Mouse (Mus musculus): ENCODE data around the gene Adgrg1.

Gene Adgrg1

GRCm38 (mm10) chr8:94974467-94975165 is at the start of gene Adgrg1:
TSS of gene Adgrg1 (plus strand) at chr8:94974751.
- DNase-seq (ENCODE audit: low spot score) = no peak

DNA sequence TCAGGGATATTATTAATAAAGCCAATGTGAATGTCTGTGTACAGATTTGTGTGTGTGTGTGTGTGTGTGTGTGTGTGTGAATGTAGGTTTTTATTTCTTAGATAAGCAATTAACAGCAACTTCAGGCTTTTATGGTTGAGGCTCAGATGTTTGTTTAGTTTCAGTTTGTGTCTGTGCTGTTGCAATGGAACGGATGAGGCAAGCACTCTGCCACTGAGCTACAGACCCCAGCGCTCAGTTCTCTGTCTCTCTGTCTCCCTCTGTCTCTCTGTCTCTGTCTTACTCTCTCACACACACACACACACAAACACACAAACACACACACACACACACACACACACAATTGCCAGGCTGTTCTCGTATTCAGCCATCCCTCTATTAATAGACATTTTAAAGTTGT is 46.3 kb upstream of the Adgrg1 start:
- DNase-seq (ENCODE audit: low spot score) = no peak

DNA sequence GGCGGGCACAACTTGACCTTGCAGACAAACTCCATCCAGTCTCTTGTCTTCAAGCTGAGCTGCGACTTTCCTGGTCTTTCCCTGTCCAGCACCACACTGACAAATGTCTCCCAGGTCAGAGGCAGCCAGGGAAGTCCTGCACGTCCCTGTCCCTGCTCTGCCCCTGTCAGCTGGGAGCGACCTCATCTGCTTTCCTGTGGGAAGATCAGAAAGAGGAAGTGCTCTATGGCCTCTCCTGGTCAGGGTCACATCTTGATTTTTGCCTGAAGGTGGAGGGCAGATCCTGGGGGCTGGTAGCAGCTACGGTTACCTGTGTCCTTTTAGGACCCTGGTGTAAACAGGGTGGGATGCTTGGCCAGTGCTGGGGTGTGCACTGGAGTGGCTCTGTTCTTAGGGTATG is 40.6 kb upstream of the Adgrg1 start:
- DNase-seq (ENCODE audit: low spot score) = no peak

DNA sequence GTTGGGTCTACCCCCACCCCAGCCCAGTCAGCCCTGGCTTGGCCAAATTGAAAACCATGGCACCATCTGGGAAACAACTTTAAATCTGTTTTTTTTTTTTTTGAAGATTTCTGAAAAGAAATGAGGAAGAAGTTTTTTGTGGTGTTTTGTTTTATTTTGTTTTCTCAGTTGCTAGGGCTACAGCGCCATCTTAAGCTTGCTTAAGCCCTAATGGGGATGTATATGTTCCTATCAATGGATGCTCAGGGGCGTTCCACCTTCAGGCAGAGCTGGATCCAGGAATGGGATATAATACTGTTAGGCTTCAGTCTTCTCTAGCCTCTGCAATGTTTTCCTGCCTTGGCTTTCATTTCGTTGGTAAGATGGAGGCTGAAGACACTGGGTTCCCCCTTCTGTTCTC is 39.4 kb upstream of the Adgrg1 start:
- no peak for DNase-seq (ENCODE audit: low spot score)

DNA sequence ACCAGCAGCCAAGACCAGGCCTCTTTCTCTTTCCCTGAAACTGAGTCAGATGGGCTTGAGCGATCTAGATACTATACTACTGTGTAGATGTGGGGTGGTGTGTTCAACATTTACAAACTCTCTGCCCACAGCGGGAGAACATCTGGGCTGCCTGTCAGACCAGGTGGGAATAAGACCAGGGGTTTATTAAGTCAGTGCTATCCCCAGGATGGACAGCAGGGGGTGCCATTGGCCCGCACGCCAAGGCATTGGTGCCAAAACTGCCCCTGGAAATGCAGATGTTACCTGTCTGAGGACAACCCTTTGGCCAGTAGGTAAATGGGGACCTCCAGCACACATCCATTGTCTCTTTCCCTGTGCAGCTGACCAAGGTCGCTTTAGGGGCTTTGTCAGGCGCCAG is 32.0 kb upstream of the Adgrg1 start:
- no peak for DNase-seq (ENCODE audit: low spot score)

DNA sequence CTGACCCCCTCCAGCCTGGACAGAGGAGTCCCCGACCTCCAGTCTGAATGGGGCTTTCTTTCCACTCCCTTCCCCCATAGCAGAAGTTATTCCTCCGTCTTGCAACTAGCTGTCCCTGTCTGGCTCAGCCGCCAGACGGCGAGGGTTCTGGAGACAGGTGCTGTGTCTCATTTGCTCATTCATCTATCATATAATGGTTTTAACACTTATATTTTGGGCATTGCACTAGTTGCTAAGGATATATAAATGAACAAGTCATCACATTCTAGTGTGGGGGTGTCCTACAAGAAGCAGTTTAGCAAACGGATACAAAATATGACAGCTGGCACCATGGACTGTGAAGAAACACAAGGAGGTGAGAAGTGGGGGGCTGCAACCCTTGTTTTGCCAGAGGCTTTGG is 29.4 kb upstream of the Adgrg1 start:
- no peak for DNase-seq (ENCODE audit: low spot score)

DNA sequence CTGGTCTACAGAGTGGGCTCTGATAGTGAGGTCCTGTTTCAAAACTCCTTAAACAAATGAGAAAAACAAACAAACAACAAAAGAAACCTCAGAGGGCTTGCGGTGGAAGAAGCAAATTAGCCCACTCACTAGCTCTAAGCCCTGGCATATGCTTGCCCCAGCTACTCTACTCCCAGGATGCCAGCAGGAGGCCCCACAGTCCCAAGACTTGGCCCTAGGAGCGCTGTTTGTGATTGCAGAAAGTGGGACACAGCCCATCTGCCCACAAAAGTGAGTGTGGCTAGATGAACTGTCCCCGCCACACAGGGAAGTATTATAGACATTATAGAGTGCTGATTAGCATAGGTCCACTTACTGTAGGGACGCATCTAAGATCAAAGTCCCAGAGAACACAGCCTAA is 26.1 kb upstream of the Adgrg1 start:
- no peak for DNase-seq (ENCODE audit: low spot score)

GRCm38 (mm10) chr8:94949010-94949409 is 25.5 kb upstream of the Adgrg1 start:
- DNase-seq (ENCODE audit: low spot score) = no peak

DNA sequence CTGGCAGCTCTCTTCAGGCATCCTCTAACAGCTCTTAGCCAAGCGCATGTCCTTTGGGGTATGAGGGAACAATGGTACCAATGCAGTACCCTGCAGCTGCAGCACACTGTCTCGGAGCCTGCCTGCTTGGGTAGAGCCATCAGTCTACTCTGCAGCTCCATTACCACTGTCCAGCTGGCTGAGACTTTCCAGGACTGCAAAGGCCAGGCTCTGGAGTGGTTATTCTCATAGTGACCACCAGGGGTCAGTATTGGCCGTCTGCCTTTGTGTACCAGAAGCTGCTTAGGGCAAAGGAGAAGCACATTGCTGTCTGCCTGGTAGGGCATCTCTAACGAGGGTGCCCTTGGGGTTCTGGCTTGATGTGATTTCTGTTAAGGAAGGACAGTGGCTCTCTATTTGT is 24.5 kb upstream of the Adgrg1 start:
- DNase-seq (ENCODE audit: low spot score) = peak; percentile 69

GRCm38 (mm10) chr8:94950458-94950857 is 24.1 kb upstream of the Adgrg1 start:
- DNase-seq (ENCODE audit: low spot score) = no peak

GRCm38 (mm10) chr8:94952086-94952485 is 22.5 kb upstream of the Adgrg1 start:
- DNase-seq (ENCODE audit: low spot score) = no peak

- DNase-seq (ENCODE audit: low spot score) = no peak
These were observed 20.8 kb upstream of the Adgrg1 start for GRCm38 (mm10) chr8:94953624-94954367.

- no peak for DNase-seq (ENCODE audit: low spot score)
These were observed 20.2 kb upstream of the Adgrg1 start for GRCm38 (mm10) chr8:94954368-94954737.

- DNase-seq (ENCODE audit: low spot score) = no peak
These were observed 19.4 kb upstream of the Adgrg1 start for GRCm38 (mm10) chr8:94954921-94955758.

DNA sequence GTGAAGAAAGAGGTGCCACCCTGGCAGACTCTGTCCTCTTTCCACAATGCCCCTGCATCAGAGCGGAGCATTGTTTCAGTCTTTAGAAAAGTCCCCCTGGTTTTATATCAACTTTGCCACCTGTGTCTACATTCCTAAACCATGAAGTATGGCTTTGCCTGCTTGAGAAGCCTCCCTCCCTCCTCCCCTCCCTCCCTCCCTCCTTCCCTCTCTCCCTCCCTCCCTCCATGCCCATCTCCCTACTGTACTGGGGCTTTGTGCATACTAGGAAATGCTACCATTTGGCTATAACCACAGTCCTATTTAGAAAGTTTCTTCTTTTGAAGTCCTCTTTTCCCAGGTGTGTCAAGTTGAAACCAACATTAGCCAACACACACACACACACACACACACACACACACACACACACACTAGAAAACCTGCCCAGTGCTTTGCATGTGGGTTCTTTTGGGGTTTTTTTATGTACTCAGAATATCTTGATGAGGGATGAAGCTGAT is 18.4 kb upstream of the Adgrg1 start:
- DNase-seq (ENCODE audit: low spot score) = no peak

DNA sequence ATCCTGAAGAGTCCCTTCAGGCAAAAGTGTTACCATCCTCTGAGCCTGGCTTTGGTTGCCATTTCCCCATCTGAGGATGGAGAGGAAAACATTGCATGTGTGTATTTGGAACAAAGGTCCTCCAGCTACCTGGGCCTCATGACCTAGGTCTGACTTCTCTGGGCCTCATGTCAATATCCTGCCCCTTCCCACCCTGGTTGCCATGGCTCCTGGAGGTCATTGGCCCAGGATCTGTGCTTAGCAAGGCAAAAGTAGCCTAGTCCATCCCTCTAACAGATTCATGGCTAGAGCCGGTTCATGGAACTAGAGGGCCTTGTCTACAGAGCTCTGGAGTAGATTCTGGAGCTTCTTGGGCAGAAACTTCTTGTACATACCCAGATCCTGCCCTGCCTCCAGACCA is 12.3 kb upstream of the Adgrg1 start:
- no peak for DNase-seq (ENCODE audit: low spot score)

DNA sequence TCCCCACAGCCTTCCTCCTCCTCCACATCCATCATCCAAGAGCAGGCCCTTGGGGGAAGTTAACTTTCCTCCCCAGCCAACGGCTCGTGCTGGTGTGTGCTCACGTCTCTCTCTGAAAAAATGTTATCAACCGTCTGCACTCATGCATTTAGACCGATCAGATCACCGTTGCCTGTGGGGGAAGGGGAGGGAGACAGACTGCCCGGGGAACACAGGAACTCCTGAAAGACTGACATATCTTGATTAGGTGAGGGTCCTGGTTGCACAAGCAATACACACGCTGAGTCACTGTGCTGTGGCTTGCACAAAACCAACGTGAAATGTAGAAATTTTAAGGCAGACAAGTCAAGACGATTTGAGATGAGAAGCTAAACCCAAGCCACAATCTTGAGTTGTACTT is 9.7 kb upstream of the Adgrg1 start:
- DNase-seq (ENCODE audit: low spot score) = no peak

DNA sequence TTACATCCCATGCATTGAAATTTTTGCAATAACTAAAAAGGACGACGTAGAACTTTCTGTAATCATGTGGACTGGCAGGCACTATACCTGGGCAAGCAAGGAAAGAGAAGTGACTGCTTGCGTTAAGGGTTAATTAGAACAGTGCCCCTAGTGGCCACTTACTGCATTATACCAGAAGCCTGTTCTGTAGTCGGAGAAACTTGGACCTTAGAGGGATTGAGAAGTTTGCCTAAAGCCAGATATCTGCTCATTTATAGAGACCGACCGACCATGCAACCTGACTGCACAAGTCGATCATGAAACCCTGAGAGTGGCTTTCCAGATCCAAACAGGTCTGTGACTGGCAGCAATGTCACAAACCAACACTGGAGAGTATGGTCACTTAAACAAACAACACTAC is 8.0 kb upstream of the Adgrg1 start:
- no peak for DNase-seq (ENCODE audit: low spot score)

DNA sequence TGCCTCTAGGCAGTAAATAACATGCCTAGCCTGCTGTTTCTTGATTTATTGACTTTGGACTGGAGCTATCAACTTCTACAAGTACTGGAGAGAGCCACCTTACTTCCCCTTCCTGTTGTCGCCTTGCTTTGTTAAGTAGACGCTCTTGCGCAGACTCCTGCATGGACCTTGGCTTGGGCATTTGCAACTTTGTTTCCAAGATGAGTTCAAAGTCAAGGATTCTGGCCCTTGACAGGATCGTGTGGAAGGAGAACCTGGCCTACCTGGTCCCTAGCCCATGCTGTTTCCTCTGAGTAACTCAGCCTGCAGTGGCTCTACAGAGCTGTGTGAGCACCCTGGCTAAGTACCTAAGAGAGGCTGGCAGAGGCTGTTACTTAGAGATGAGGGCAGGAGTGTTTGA is 7.5 kb upstream of the Adgrg1 start:
- DNase-seq (ENCODE audit: low spot score) = no peak

DNA sequence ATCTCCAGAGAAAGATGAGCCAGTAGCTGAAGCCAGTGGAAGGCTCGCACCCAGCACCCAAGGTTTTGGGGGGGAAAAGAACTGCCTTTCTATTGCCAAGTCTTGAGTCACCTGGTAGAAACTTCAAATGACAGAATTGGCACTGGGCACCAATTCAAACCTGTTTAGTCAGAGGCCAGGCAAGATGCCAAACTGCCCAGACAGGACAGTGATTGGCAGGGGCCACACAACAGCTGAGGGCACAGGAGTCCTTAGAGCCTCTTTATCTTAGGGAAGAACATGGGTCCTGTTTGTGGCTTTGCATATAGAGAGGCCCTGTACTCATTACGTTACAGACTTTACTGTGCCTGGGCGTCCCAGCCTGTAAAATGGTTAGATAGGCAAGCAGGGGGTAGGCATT is 7.0 kb upstream of the Adgrg1 start:
- no peak for DNase-seq (ENCODE audit: low spot score)

- DNase-seq (ENCODE audit: low spot score) = no peak
These were observed 1.3 kb upstream of the Adgrg1 start for GRCm38 (mm10) chr8:94973270-94973669.

- DNase-seq (ENCODE audit: low spot score) = no peak
These were observed 765 bp upstream of the Adgrg1 start for GRCm38 (mm10) chr8:94973786-94974185.
